Mouse (Mus musculus): ENCODE data around the gene Olfr691. TPM values are rescaled to one million over a fixed set of nuclear protein-coding genes. Genes with fewer than 3 reads are reported as not detected.

Olfr691 gene
- polyA plus RNA-seq, 1 experiment from 2014 or later = not detected

DNA sequence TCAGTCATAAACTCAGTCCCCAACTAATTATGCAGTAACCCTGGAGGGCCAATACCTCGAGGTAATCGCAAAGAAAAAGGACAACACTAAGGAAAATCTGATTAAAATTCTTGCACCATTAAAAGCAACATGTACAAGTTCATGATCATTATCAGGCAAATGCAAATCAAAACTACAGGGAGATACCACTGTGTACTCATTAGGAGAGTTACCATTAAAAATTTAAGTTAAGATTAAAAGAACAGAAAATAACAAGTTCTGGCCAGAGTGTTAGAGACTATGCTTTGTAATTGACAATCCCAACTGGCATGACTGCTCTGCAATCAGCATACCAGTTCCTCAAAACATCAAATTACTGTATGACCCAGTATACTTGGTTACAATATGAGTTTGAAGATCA lies 682 bp upstream of the Olfr691 start:
- TF ChIP-seq CTCF (IDR thresholded peaks at IDR 0.05; ENCODE audit: low read depth) = no peak
- Histone ChIP-seq H3K4me3 (replicated peaks; ENCODE audit: low read depth, low read length) (no peak overlapping the region), H3K27ac (no peak overlapping the region), H3K4me2 (ENCODE audit: low read length) (no peak overlapping the region), H3K9ac (ENCODE audit: low read depth, low read length) (no peak overlapping the region), H3K4me1 (replicated peaks; ENCODE audit: insufficient read depth, low read length) (no peaks in the 10 kb centered on the region), H3K9me3 (replicated peaks; ENCODE audit: low read length) (no peaks in the 10 kb centered on the region), H3K36me3 (ENCODE audit: insufficient read depth, low read length) (no peaks in the 10 kb centered on the region), H3K27me3 (ENCODE audit: insufficient read depth, low read length) (no peaks in the 10 kb centered on the region)
- ATAC-seq (replicated peaks; ENCODE audit: low FRiP score, low read depth) (no peak), DNase-seq (ENCODE audit: low spot score) (no peak)
- WGBS = 81% methylated on average over 2 of the region's 2 CpGs

DNA sequence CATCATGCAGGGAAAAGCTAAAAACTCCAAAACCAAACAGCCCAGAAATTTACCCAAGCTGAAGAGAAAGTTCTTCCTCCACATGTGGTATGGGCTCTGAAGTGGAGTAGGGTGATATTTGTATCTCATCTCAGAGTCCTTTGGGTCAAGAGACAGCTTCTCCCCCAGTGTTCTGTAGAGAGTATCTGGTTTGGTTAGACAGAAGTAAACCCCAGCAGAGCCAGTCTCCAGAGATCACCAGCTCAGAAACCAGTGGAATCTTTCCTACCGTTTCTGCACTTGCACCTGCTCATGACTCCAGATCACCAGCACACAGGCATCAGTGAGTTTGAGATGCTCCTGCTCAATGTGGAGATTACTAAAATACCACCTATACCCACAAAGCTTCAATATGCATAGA lies 8.1 kb downstream of the Olfr691 start, which contains the start of gene Olfr690:
TSS of gene Olfr690 (minus strand) at position 101 of the 400 bp plus-strand sequence.
- ATAC-seq (replicated peaks; ENCODE audit: low FRiP score, low read depth) (no peak), DNase-seq (ENCODE audit: low spot score) (no peak)
- 86% methylated on average over 1 of the region's 1 CpGs for WGBS
- Histone ChIP-seq H3K4me3 (replicated peaks; ENCODE audit: low read depth, low read length) (no peak within 1 kb of the TSS), H3K9me3 (replicated peaks; ENCODE audit: low read length) (no peaks in the 10 kb centered on the region), H3K36me3 (ENCODE audit: insufficient read depth, low read length) (no peaks in the 10 kb centered on the region), H3K4me2 (ENCODE audit: low read length) (no peak within 1 kb of the TSS), H3K27ac (no peak within 1 kb of the TSS), H3K27me3 (ENCODE audit: insufficient read depth, low read length) (no peaks in the 10 kb centered on the region), H3K4me1 (replicated peaks; ENCODE audit: insufficient read depth, low read length) (no peaks in the 10 kb centered on the region), H3K9ac (ENCODE audit: low read depth, low read length) (no peak within 1 kb of the TSS)
- no peak for TF ChIP-seq CTCF (IDR thresholded peaks at IDR 0.05; ENCODE audit: low read depth)

DNA sequence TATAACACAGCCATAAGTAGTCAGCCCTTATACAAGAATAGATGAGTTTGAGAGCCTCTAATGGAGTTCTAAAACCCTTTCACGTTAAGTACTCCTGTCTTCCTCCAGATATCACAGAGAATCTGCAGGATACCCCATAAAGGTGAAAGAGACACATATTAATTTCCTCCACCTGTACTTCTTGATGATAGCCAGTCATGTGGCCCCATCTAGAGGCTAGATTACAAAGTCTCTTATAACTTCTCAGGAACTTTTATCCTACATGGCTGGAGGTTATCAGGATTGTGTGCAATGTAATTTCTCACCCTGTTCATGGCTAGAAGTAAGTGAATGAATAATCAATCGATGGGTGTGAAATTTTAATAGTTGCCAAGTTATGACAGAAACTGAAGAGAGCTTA lies 16.8 kb downstream of the Olfr691 start:
- Histone ChIP-seq H3K9ac (ENCODE audit: low read depth, low read length) (no peak overlapping the region), H3K36me3 (ENCODE audit: insufficient read depth, low read length) (no peaks in the 10 kb centered on the region), H3K4me1 (replicated peaks; ENCODE audit: insufficient read depth, low read length) (no peaks in the 10 kb centered on the region), H3K9me3 (replicated peaks; ENCODE audit: low read length) (no peaks in the 10 kb centered on the region), H3K4me2 (ENCODE audit: low read length) (no peak overlapping the region), H3K4me3 (replicated peaks; ENCODE audit: low read depth, low read length) (no peak overlapping the region), H3K27ac (no peak overlapping the region), H3K27me3 (ENCODE audit: insufficient read depth, low read length) (no peaks in the 10 kb centered on the region)
- no peak for TF ChIP-seq CTCF (IDR thresholded peaks at IDR 0.05; ENCODE audit: low read depth)
- DNase-seq (ENCODE audit: low spot score) (no peak), ATAC-seq (replicated peaks; ENCODE audit: low FRiP score, low read depth) (no peak)
- 71% methylated on average over 2 of the region's 2 CpGs for WGBS

GRCm38 (mm10) chr7:105310865-105311264 lies 31.2 kb downstream of the Olfr691 start, which contains the start of gene Olfr689:
Gene Olfr689 (plus strand): TSS chr7:105311165.
- no peaks in the 10 kb centered on the region for H3K9me3 ChIP-seq (replicated peaks; ENCODE audit: low read length)
- H3K27ac ChIP-seq = no peak within 1 kb of the TSS
- DNase-seq (ENCODE audit: low spot score) (no peak), ATAC-seq (replicated peaks; ENCODE audit: low FRiP score, low read depth) (no peak)
- no peak within 1 kb of the TSS for H3K4me3 ChIP-seq (replicated peaks; ENCODE audit: low read depth, low read length)
- H3K4me2 ChIP-seq (ENCODE audit: low read length) = no peak within 1 kb of the TSS
- no peaks in the 10 kb centered on the region for H3K4me1 ChIP-seq (replicated peaks; ENCODE audit: insufficient read depth, low read length)
- TF ChIP-seq CTCF (IDR thresholded peaks at IDR 0.05; ENCODE audit: low read depth) = no peak
- WGBS = 75% methylated on average over 1 of the region's 1 CpGs
- no peaks in the 10 kb centered on the region for H3K27me3 ChIP-seq (ENCODE audit: insufficient read depth, low read length)
- no peaks in the 10 kb centered on the region for H3K36me3 ChIP-seq (ENCODE audit: insufficient read depth, low read length)
- H3K9ac ChIP-seq (ENCODE audit: low read depth, low read length) = no peak within 1 kb of the TSS

GRCm38 (mm10) chr7:105290051-105290450 lies 52.0 kb downstream of the Olfr691 start:
- no peak overlapping the region for H3K4me2 ChIP-seq (ENCODE audit: low read length)
- no peak overlapping the region for H3K27ac ChIP-seq
- H3K27me3 ChIP-seq (ENCODE audit: insufficient read depth, low read length) = no peaks in the 10 kb centered on the region
- ATAC-seq (replicated peaks; ENCODE audit: low FRiP score, low read depth) (no peak), DNase-seq (ENCODE audit: low spot score) (no peak)
- no peaks in the 10 kb centered on the region for H3K9me3 ChIP-seq (replicated peaks; ENCODE audit: low read length)
- no peak overlapping the region for H3K9ac ChIP-seq (ENCODE audit: low read depth, low read length)
- no peak overlapping the region for H3K4me3 ChIP-seq (replicated peaks; ENCODE audit: low read depth, low read length)
- TF ChIP-seq CTCF (IDR thresholded peaks at IDR 0.05; ENCODE audit: low read depth) = no peak
- H3K36me3 ChIP-seq (ENCODE audit: insufficient read depth, low read length) = no peaks in the 10 kb centered on the region
- H3K4me1 ChIP-seq (replicated peaks; ENCODE audit: insufficient read depth, low read length) = no peaks in the 10 kb centered on the region

DNA sequence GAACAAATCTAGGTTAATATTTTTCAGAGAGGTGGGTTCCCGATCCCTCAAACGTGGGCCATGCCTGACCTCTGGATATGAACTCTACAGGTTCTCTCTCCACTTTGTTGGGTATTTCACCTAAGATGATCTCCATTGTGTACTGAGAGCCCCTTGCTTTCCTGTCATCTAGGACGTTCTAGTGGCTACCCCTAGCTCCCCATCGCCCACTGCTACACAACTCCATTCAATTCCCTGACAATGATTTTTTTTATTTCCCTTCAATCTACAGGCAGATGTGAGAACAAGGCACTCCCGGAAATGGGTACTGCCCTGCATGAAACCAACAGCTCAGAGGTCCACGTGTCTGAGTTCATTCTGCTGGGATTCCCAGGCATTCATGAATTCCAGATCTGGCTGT lies 54.3 kb downstream of the Olfr691 start, which contains the start of gene Olfr688:
TSS of gene Olfr688 (plus strand) at position 301 of the 400 bp plus-strand sequence.
- no peak within 1 kb of the TSS for H3K4me3 ChIP-seq (replicated peaks; ENCODE audit: low read depth, low read length)
- no peaks in the 10 kb centered on the region for H3K9me3 ChIP-seq (replicated peaks; ENCODE audit: low read length)
- no peaks in the 10 kb centered on the region for H3K4me1 ChIP-seq (replicated peaks; ENCODE audit: insufficient read depth, low read length)
- ATAC-seq (replicated peaks; ENCODE audit: low FRiP score, low read depth) (no peak), DNase-seq (ENCODE audit: low spot score) (no peak)
- H3K4me2 ChIP-seq (ENCODE audit: low read length) = no peak within 1 kb of the TSS
- no peak for TF ChIP-seq CTCF (IDR thresholded peaks at IDR 0.05; ENCODE audit: low read depth)
- no peaks in the 10 kb centered on the region for H3K36me3 ChIP-seq (ENCODE audit: insufficient read depth, low read length)
- no peaks in the 10 kb centered on the region for H3K27me3 ChIP-seq (ENCODE audit: insufficient read depth, low read length)
- no peak within 1 kb of the TSS for H3K9ac ChIP-seq (ENCODE audit: low read depth, low read length)
- no peak within 1 kb of the TSS for H3K27ac ChIP-seq
- WGBS = 84% methylated on average over 6 of the region's 6 CpGs

Other genes starting within 250 kb of the Olfr691 start
- gene Olfr680-ps1, start 249.5 kb downstream of the Olfr691 start, polyA plus RNA-seq (2015; fragmentation: Nextera tagmentation; extraction: Ambion mirVana) = not detected in 2 replicates
- gene Olfr681, start 225.4 kb downstream of the Olfr691 start, polyA plus RNA-seq (2015; fragmentation: Nextera tagmentation; extraction: Ambion mirVana) = not detected in 2 replicates
- not detected in 2 replicates for gene Olfr683, start 195.3 kb downstream of the Olfr691 start, polyA plus RNA-seq (2015; fragmentation: Nextera tagmentation; extraction: Ambion mirVana)
- gene Olfr684, start 178.6 kb downstream of the Olfr691 start, polyA plus RNA-seq (2015; fragmentation: Nextera tagmentation; extraction: Ambion mirVana) = not detected in 2 replicates
- gene Olfr685, start 156.3 kb downstream of the Olfr691 start, polyA plus RNA-seq (2015; fragmentation: Nextera tagmentation; extraction: Ambion mirVana) = not detected in 2 replicates
- not detected in 2 replicates for gene Olfr686, start 134.8 kb downstream of the Olfr691 start, polyA plus RNA-seq (2015; fragmentation: Nextera tagmentation; extraction: Ambion mirVana)
- not detected in 2 replicates for gene Olfr688, start 54.2 kb downstream of the Olfr691 start, polyA plus RNA-seq (2015; fragmentation: Nextera tagmentation; extraction: Ambion mirVana)
- not detected in 2 replicates for gene Olfr689, start 31.1 kb downstream of the Olfr691 start, polyA plus RNA-seq (2015; fragmentation: Nextera tagmentation; extraction: Ambion mirVana)
- gene Olfr690, start 8.2 kb downstream of the Olfr691 start, polyA plus RNA-seq (2015; fragmentation: Nextera tagmentation; extraction: Ambion mirVana) = not detected in 2 replicates
- not detected in 2 replicates for gene Olfr692, start 26.0 kb upstream of the Olfr691 start, polyA plus RNA-seq (2015; fragmentation: Nextera tagmentation; extraction: Ambion mirVana)
- gene Gm5901, start 32.8 kb upstream of the Olfr691 start, polyA plus RNA-seq (2015; fragmentation: Nextera tagmentation; extraction: Ambion mirVana) = not detected in 2 replicates
- gene Fam160a2, start 57.8 kb upstream of the Olfr691 start, polyA plus RNA-seq (2015; fragmentation: Nextera tagmentation; extraction: Ambion mirVana) = 28.0 and 33.2 TPM in 2 replicates
- gene Cnga4, start 62.3 kb upstream of the Olfr691 start, polyA plus RNA-seq (2015; fragmentation: Nextera tagmentation; extraction: Ambion mirVana) = 0.05 TPM in 1 of 2 replicates, not detected in the other
- 0.59 and 0.62 TPM in 2 replicates for gene Cckbr, start 83.5 kb upstream of the Olfr691 start, polyA plus RNA-seq (2015; fragmentation: Nextera tagmentation; extraction: Ambion mirVana)
- gene Cavin3, start 140.0 kb upstream of the Olfr691 start, polyA plus RNA-seq (2015; fragmentation: Nextera tagmentation; extraction: Ambion mirVana) = 68.0 and 75.8 TPM in 2 replicates
- 60.5 and 60.7 TPM in 2 replicates for gene Smpd1, start 212.1 kb upstream of the Olfr691 start, polyA plus RNA-seq (2015; fragmentation: Nextera tagmentation; extraction: Ambion mirVana)
- gene Apbb1, start 239.4 kb upstream of the Olfr691 start, polyA plus RNA-seq (2015; fragmentation: Nextera tagmentation; extraction: Ambion mirVana) = 31.4 and 34.1 TPM in 2 replicates

Measured in kidney, postnatal 0 days (tissue).